Comparison of ENCODE assay signal across 25 mouse cellular contexts in the genomic region with DNA sequence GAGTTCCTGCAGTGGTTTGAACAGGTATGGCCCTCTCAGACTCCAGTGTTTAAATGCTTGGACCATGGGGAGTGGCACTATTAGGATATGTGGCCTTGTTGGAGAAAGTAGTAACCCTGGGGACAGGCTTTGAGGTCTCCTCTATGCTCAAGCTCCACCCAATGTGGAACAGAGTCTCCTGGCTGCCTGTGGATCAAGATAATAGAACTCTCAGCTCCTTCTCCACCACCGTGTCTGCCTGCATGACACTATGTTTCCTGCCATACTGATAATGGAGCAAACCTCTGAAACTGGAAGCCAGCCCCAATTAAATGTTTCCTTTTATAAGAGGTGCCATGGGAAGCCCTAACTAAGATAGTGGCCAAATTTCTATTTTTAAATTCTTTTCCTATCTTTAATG.
DNase-seq lines count a peak whose midpoint lies in the region; ATAC-seq lines count a peak whose summit lies in the region.
"Had no signal": no experiment of that assay in that cellular context is flagged by ENCODE, and none has a peak within 500 bp of the region (broad histone marks: within the 10 kb centered on the region; RNA-seq: fewer than 3 reads in every experiment).

No protein-coding gene starts in this region.

- no peak for DNase-seq in heart, adult 18-20 months
- DNase-seq in liver, embryonic 13.5 days = peak; percentile 4
- DNase-seq in liver = no peak
- no peak for DNase-seq in ovary, postnatal 10 days (ENCODE audit: low spot score)
- DNase-seq: adrenal gland, adult 2 months; adrenal gland, postnatal 14 days; cerebellum, adult 11 months; cerebellum, adult 2 months; cerebellum, adult 9-11 months; cerebellum, postnatal 25 days; embryo, embryonic 11 days; forebrain, postnatal 0 days; gastrocnemius, postnatal 25 days; heart, postnatal 14 days; heart, postnatal 4 days had no signal

- H3K27me3 ChIP-seq in heart, embryonic 14.5 days (ENCODE audit: control insufficient read depth, insufficient read depth, low read length) = no peaks in the 10 kb centered on the region
- H3K27me3 ChIP-seq in liver, embryonic 13.5 days = no peaks in the 10 kb centered on the region
- H3K27me3 ChIP-seq: forebrain, embryonic 13.5 days; heart, embryonic 12.5 days; hindbrain, embryonic 12.5 days; hindbrain, embryonic 15.5 days; intestine, embryonic 15.5 days had no signal

- H3K27ac ChIP-seq in heart, embryonic 14.5 days (replicated peaks in 1 of 2; ENCODE audit: control insufficient read depth in 1 of 2, insufficient read depth in 1 of 2, low read depth in 2 of 2, low read length in 2 of 2) = no peak overlapping the region
- no peak overlapping the region for H3K27ac ChIP-seq in liver, embryonic 13.5 days
- H3K27ac ChIP-seq: forebrain, embryonic 10.5 days; forebrain, embryonic 13.5 days; hindbrain, embryonic 12.5 days; hindbrain, embryonic 15.5 days; intestine, embryonic 15.5 days had no signal

- no peak overlapping the region for H3K9ac ChIP-seq in heart, embryonic 14.5 days (ENCODE audit: low read length)
- no peak overlapping the region for H3K9ac ChIP-seq in liver, embryonic 13.5 days
- H3K9ac ChIP-seq: forebrain, embryonic 13.5 days; forebrain, postnatal 0 days; heart, embryonic 12.5 days; hindbrain, embryonic 12.5 days; hindbrain, embryonic 15.5 days; intestine, embryonic 15.5 days had no signal

- H3K9me3 ChIP-seq in heart, embryonic 14.5 days (ENCODE audit: control insufficient read depth, low read length) = no peaks in the 10 kb centered on the region
- no peaks in the 10 kb centered on the region for H3K9me3 ChIP-seq in liver, embryonic 13.5 days (replicated peaks)
- H3K9me3 ChIP-seq: forebrain, embryonic 10.5 days; forebrain, embryonic 13.5 days; heart, embryonic 12.5 days; hindbrain, embryonic 12.5 days; hindbrain, embryonic 15.5 days; intestine, embryonic 15.5 days had no signal

- no peaks in the 10 kb centered on the region for H3K36me3 ChIP-seq in heart, embryonic 14.5 days (ENCODE audit: control insufficient read depth, insufficient read depth, low read length)
- no peaks in the 10 kb centered on the region for H3K36me3 ChIP-seq in liver, embryonic 13.5 days
- H3K36me3 ChIP-seq: heart, embryonic 12.5 days; hindbrain, embryonic 12.5 days; hindbrain, embryonic 15.5 days; intestine, embryonic 15.5 days had no signal

- H3K4me3 ChIP-seq in heart, embryonic 14.5 days (ENCODE audit: control insufficient read depth in 1 of 2, insufficient read depth in 1 of 2, low read depth in 1 of 2, low read length in 2 of 2) = no peak overlapping the region
- no peak overlapping the region for H3K4me3 ChIP-seq in liver, embryonic 13.5 days (replicated peaks)
- H3K4me3 ChIP-seq: forebrain, embryonic 10.5 days; forebrain, embryonic 13.5 days; heart, embryonic 12.5 days; hindbrain, embryonic 12.5 days; hindbrain, embryonic 15.5 days; intestine, embryonic 15.5 days had no signal

- peaks cover 8 to 13% of the 10 kb centered on the region in 2 experiments; a peak in 3 of 4 replicates for H3K4me1 ChIP-seq in heart, embryonic 14.5 days (ENCODE audit: control insufficient read depth in 2 of 2, insufficient read depth in 2 of 2, low read length in 2 of 2)
- H3K4me1 ChIP-seq in liver, embryonic 13.5 days (replicated peaks) = no peaks in the 10 kb centered on the region
- H3K4me1 ChIP-seq: intestine, embryonic 15.5 days had no signal

- WGBS in heart, embryonic 14.5 days = 4% methylated on average over 1 of the region's 1 CpGs
- whole genome bisulfite sequencing in liver, embryonic 13.5 days (ENCODE audit: insufficient replicate concordance) = 4% methylated on average over 1 of the region's 1 CpGs

- no peak overlapping the region for H3K4me2 ChIP-seq in heart, embryonic 14.5 days (ENCODE audit: low read length)
- H3K4me2 ChIP-seq in liver, embryonic 13.5 days = no peak overlapping the region
- H3K4me2 ChIP-seq: forebrain, embryonic 13.5 days; heart, embryonic 12.5 days; hindbrain, embryonic 12.5 days; hindbrain, embryonic 15.5 days; intestine, embryonic 15.5 days had no signal

- 0 out of 2 replicates have a peak, but pooled peaks have one; percentile 59 for ATAC-seq in heart, embryonic 14.5 days (ENCODE audit: insufficient number of reproducible peaks, insufficient read depth, low FRiP score, low read depth)
- ATAC-seq in liver, embryonic 13.5 days (ENCODE audit: low read depth) = no peak; the same call in 1 of the 2 replicates
- ATAC-seq in common myeloid progenitor, adult 5-6 weeks (replicated peaks; ENCODE audit: low read depth, poor library complexity, severe bottlenecking) = peak; percentile 98
- ATAC-seq in megakaryocyte-erythroid progenitor cell, adult 5-6 weeks (replicated peaks; ENCODE audit: low FRiP score, low TSS enrichment, poor library complexity, severe bottlenecking) = peak; percentile 98
- ATAC-seq: CD4-positive, CD25-positive, alpha-beta regulatory T cell, adult 4 months; forebrain, embryonic 13.5 days; forebrain, postnatal 0 days; intestine, embryonic 15.5 days had no signal
